Mouse (Mus musculus): Measurements from ENCODE around the gene Slc6a20a. TPM values are rescaled to one million over a fixed set of nuclear protein-coding genes. Genes with fewer than 3 reads are reported as not detected.
"Not testable (repeated sequence)": the region's sequence is repeated elsewhere in the genome, so short reads cannot be mapped to it uniquely, and the experiment has no call there.

The Slc6a20a gene
- total RNA-seq, 1 experiment: 0.22 TPM

GRCm38 (mm10) chr9:123686206-123686605 is 7.5 kb upstream of the Slc6a20a start:
- H3K4me3 ChIP-seq (ENCODE audit: insufficient read depth in 1 of 2, low read depth in 1 of 2, low read length in 2 of 2, poor library complexity in 1 of 2, severe bottlenecking in 1 of 2): no peak overlapping the region
- H3K9ac ChIP-seq (ENCODE audit: insufficient read depth, low read depth, low read length, poor library complexity, severe bottlenecking): no peak overlapping the region
- no peak for DNase-seq (ENCODE audit: low read depth, low spot score)
- no peaks in the 10 kb centered on the region for H3K9me3 ChIP-seq (ENCODE audit: control insufficient read depth, insufficient read depth, low read depth, low read length)
- no peaks in the 10 kb centered on the region for H3K4me1 ChIP-seq (ENCODE audit: control insufficient read depth in 2 of 2, insufficient read depth in 2 of 2, low read length in 2 of 2, poor library complexity in 1 of 2)
- in situ Hi-C loops (cut with MboI; ENCODE audit: low sequenced_read_pairs in 2 of 2, unreplicated experiment in 2 of 2): no loop called here
- TF ChIP-seq MAFK (IDR thresholded peaks at IDR 0.05; ENCODE audit: insufficient read depth, low read depth, low read length) (no peak), CHD2 (IDR thresholded peaks at IDR 0.05; ENCODE audit: low read depth, low read length) (no peak), ZNF384 (IDR thresholded peaks at IDR 0.05; ENCODE audit: low read depth, low read length) (no peak), HCFC1 (IDR thresholded peaks at IDR 0.05; ENCODE audit: borderline replicate concordance, insufficient read depth, low read length) (no peak), ZC3H11A (IDR thresholded peaks at IDR 0.05; ENCODE audit: borderline replicate concordance, low read depth, low read length) (no peak)
- no peaks in the 10 kb centered on the region for H3K36me3 ChIP-seq (ENCODE audit: control insufficient read depth, insufficient read depth, low read length, poor library complexity, severe bottlenecking)
- no peak overlapping the region for H3K27ac ChIP-seq (ENCODE audit: insufficient read depth, low read depth, low read length, poor library complexity, severe bottlenecking)

DNA sequence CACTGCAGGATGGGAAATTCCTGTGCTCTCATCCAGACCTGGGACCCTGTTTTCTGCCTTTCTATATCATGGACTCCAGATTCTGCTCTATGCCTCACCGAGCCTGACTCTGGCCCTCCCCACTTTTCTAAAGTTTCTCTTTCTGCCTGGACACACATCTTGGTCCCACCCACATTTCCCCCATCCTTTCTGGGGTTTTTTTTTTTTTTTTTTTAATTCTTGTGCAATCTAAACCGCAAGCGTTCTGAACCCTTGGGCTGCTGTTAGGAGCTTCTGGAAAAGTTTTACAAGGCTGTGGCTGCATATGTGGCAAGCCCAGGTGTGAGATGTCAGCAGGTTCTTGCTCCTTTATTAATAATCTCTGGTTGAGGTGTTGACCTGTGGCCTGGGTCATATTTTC is 5.0 kb upstream of the Slc6a20a start:
- no peak overlapping the region for H3K9ac ChIP-seq (ENCODE audit: insufficient read depth, low read depth, low read length, poor library complexity, severe bottlenecking)
- H3K4me1 ChIP-seq (ENCODE audit: control insufficient read depth in 2 of 2, insufficient read depth in 2 of 2, low read length in 2 of 2, poor library complexity in 1 of 2): no peaks in the 10 kb centered on the region
- no peak overlapping the region for H3K4me3 ChIP-seq (ENCODE audit: insufficient read depth in 1 of 2, low read depth in 1 of 2, low read length in 2 of 2, poor library complexity in 1 of 2, severe bottlenecking in 1 of 2)
- H3K9me3 ChIP-seq (ENCODE audit: control insufficient read depth, insufficient read depth, low read depth, low read length): no peaks in the 10 kb centered on the region
- H3K27ac ChIP-seq (ENCODE audit: insufficient read depth, low read depth, low read length, poor library complexity, severe bottlenecking): no peak overlapping the region
- no peaks in the 10 kb centered on the region for H3K36me3 ChIP-seq (ENCODE audit: control insufficient read depth, insufficient read depth, low read length, poor library complexity, severe bottlenecking)
- in situ Hi-C loops (cut with MboI; ENCODE audit: low sequenced_read_pairs in 2 of 2, unreplicated experiment in 2 of 2): no loop called here
- TF ChIP-seq HCFC1 (IDR thresholded peaks at IDR 0.05; ENCODE audit: borderline replicate concordance, insufficient read depth, low read length) (no peak), MAFK (IDR thresholded peaks at IDR 0.05; ENCODE audit: insufficient read depth, low read depth, low read length) (no peak), ZNF384 (IDR thresholded peaks at IDR 0.05; ENCODE audit: low read depth, low read length) (no peak), CHD2 (IDR thresholded peaks at IDR 0.05; ENCODE audit: low read depth, low read length) (no peak), ZC3H11A (IDR thresholded peaks at IDR 0.05; ENCODE audit: borderline replicate concordance, low read depth, low read length) (no peak)
- no peak for DNase-seq (ENCODE audit: low read depth, low spot score)

- TF ChIP-seq HCFC1 (IDR thresholded peaks at IDR 0.05; ENCODE audit: borderline replicate concordance, insufficient read depth, low read length): no peak
- DNase-seq (ENCODE audit: low read depth, low spot score): no peak
- no peak overlapping the region for H3K27ac ChIP-seq (ENCODE audit: insufficient read depth, low read depth, low read length, poor library complexity, severe bottlenecking)
- no peak overlapping the region for H3K9ac ChIP-seq (ENCODE audit: insufficient read depth, low read depth, low read length, poor library complexity, severe bottlenecking)
- H3K9me3 ChIP-seq (ENCODE audit: control insufficient read depth, insufficient read depth, low read depth, low read length): no peaks in the 10 kb centered on the region
- in situ Hi-C loops (cut with MboI; ENCODE audit: low sequenced_read_pairs in 2 of 2, unreplicated experiment in 2 of 2): no loop called here
- H3K4me3 ChIP-seq (ENCODE audit: insufficient read depth in 1 of 2, low read depth in 1 of 2, low read length in 2 of 2, poor library complexity in 1 of 2, severe bottlenecking in 1 of 2): peak overlapping the region; percentile 58 to 65; a peak in 3 of 4 replicates
- H3K4me1 ChIP-seq (ENCODE audit: control insufficient read depth in 2 of 2, insufficient read depth in 2 of 2, low read length in 2 of 2, poor library complexity in 1 of 2): no peaks in the 10 kb centered on the region
- H3K36me3 ChIP-seq (ENCODE audit: control insufficient read depth, insufficient read depth, low read length, poor library complexity, severe bottlenecking): no peaks in the 10 kb centered on the region
Measured at GRCm38 (mm10) chr9:123679198-123679597, 513 bp upstream of the Slc6a20a start.

- Histone ChIP-seq H3K4me3 (ENCODE audit: insufficient read depth in 1 of 2, low read depth in 1 of 2, low read length in 2 of 2, poor library complexity in 1 of 2, severe bottlenecking in 1 of 2) (no peak overlapping the region), H3K27ac (ENCODE audit: insufficient read depth, low read depth, low read length, poor library complexity, severe bottlenecking) (no peak overlapping the region), H3K9ac (ENCODE audit: insufficient read depth, low read depth, low read length, poor library complexity, severe bottlenecking) (no peak overlapping the region), H3K4me1 (ENCODE audit: control insufficient read depth in 2 of 2, insufficient read depth in 2 of 2, low read length in 2 of 2, poor library complexity in 1 of 2) (peaks cover 0 to 7% of the 10 kb centered on the region in 2 experiments; a peak in 1 of 4 replicates), H3K9me3 (ENCODE audit: control insufficient read depth, insufficient read depth, low read depth, low read length) (no peaks in the 10 kb centered on the region), H3K36me3 (ENCODE audit: control insufficient read depth, insufficient read depth, low read length, poor library complexity, severe bottlenecking) (no peaks in the 10 kb centered on the region)
- in situ Hi-C loops (cut with MboI; ENCODE audit: low sequenced_read_pairs in 2 of 2, unreplicated experiment in 2 of 2): no loop called here
- no peak for DNase-seq (ENCODE audit: low read depth, low spot score)
- TF ChIP-seq ZNF384 (IDR thresholded peaks at IDR 0.05; ENCODE audit: low read depth, low read length): no peak
- no peak for TF ChIP-seq MAFK (IDR thresholded peaks at IDR 0.05; ENCODE audit: insufficient read depth, low read depth, low read length)
- no peak for TF ChIP-seq CHD2 (IDR thresholded peaks at IDR 0.05; ENCODE audit: low read depth, low read length)
- TF ChIP-seq HCFC1 (IDR thresholded peaks at IDR 0.05; ENCODE audit: borderline replicate concordance, insufficient read depth, low read length): no peak
- TF ChIP-seq ZC3H11A (IDR thresholded peaks at IDR 0.05; ENCODE audit: borderline replicate concordance, low read depth, low read length): no peak
Measured at GRCm38 (mm10) chr9:123665645-123666044, 13.0 kb downstream of the Slc6a20a start.

- H3K9ac ChIP-seq (ENCODE audit: insufficient read depth, low read depth, low read length, poor library complexity, severe bottlenecking); H3K9me3 ChIP-seq (ENCODE audit: control insufficient read depth, insufficient read depth, low read depth, low read length); H3K27ac ChIP-seq (ENCODE audit: insufficient read depth, low read depth, low read length, poor library complexity, severe bottlenecking); H3K4me3 ChIP-seq (ENCODE audit: insufficient read depth in 1 of 2, low read depth in 1 of 2, low read length in 2 of 2, poor library complexity in 1 of 2, severe bottlenecking in 1 of 2); H3K4me1 ChIP-seq (ENCODE audit: control insufficient read depth in 2 of 2, insufficient read depth in 2 of 2, low read length in 2 of 2, poor library complexity in 1 of 2); H3K36me3 ChIP-seq (ENCODE audit: control insufficient read depth, insufficient read depth, low read length, poor library complexity, severe bottlenecking); in situ Hi-C loops (cut with MboI; ENCODE audit: low sequenced_read_pairs in 2 of 2, unreplicated experiment in 2 of 2); DNase-seq (ENCODE audit: low read depth, low spot score): not testable (repeated sequence)
Measured at GRCm38 (mm10) chr9:123659986-123660676, 18.6 kb downstream of the Slc6a20a start.

Measured in ES-E14 (cell line).